20 mouse cellular contexts compared by ENCODE assay signal in genomic region chr7:128519316-128520050, GRCm38 (mm10). TPM values are rescaled to one million over a fixed set of nuclear protein-coding genes. Genes with fewer than 3 reads are reported as not detected.
A peak's percentile ranks its signal among the peaks of the same experiment; 100 is the strongest.
DNase-seq lines count a peak whose midpoint lies in the region; ATAC-seq and TF ChIP-seq lines count a peak whose summit lies in the region.
"Had no signal": no experiment of that assay in that cellular context is flagged by ENCODE, and none has a peak within 500 bp of the region (broad histone marks: within the 10 kb centered on the region; RNA-seq: fewer than 3 reads in every experiment).

No protein-coding gene starts in this region.

- H3K27ac ChIP-seq in heart, postnatal 0 days (ENCODE audit: low read depth), result no peak overlapping the region
- peak overlapping the region; percentile 54; the same call in 1 of the 2 replicates for H3K27ac ChIP-seq in limb, embryonic 12.5 days
- H3K27ac ChIP-seq in intestine, postnatal 0 days (ENCODE audit: low read depth, low read length), result no peak overlapping the region
- H3K27ac ChIP-seq: embryonic facial prominence, embryonic 15.5 days; hindbrain, embryonic 14.5 days; kidney, postnatal 0 days; macrophage had no signal

- 0 out of 2 replicates have a peak, but pooled peaks cover 3% of the 10 kb centered on the region for H3K4me1 ChIP-seq in heart, postnatal 0 days (ENCODE audit: control insufficient read depth, insufficient read depth)
- peaks cover 30% of the 10 kb centered on the region for H3K4me1 ChIP-seq in E14TG2a.4 (replicated peaks; ENCODE audit: low read depth, low read length)
- peaks cover 20% of the 10 kb centered on the region for H3K4me1 ChIP-seq in limb, embryonic 12.5 days (replicated peaks)
- no peaks in the 10 kb centered on the region for H3K4me1 ChIP-seq in intestine, postnatal 0 days (replicated peaks; ENCODE audit: control insufficient read depth, insufficient read depth, low read length)

- no peak for ATAC-seq in heart, postnatal 0 days (ENCODE audit: insufficient read depth, low read depth)
- no peak for ATAC-seq in limb, embryonic 12.5 days (ENCODE audit: insufficient number of reproducible peaks, insufficient read depth, low FRiP score, low TSS enrichment, low read depth)
- ATAC-seq in intestine, postnatal 0 days, result no peak
- ATAC-seq: CD4-positive, CD25-positive, alpha-beta regulatory T cell, adult 4 months; forebrain, embryonic 14.5 days; intestine, embryonic 16.5 days; liver, postnatal 0 days had no signal

- WGBS in heart, postnatal 0 days, result 45% methylated on average over 16 of the region's 16 CpGs
- WGBS in limb, embryonic 12.5 days, result 28% methylated on average over 16 of the region's 16 CpGs
- WGBS in intestine, postnatal 0 days, result 73% methylated on average over 16 of the region's 16 CpGs

- H3K9ac ChIP-seq in heart, postnatal 0 days (replicated peaks; ENCODE audit: low read depth, low read length), result no peak overlapping the region
- H3K9ac ChIP-seq in limb, embryonic 12.5 days (replicated peaks), result no peak overlapping the region
- H3K9ac ChIP-seq in intestine, postnatal 0 days (ENCODE audit: low read depth, low read length), result no peak overlapping the region
- H3K9ac ChIP-seq: embryonic facial prominence, embryonic 15.5 days; hindbrain, embryonic 14.5 days; liver, postnatal 0 days had no signal

- H3K4me3 ChIP-seq in heart, postnatal 0 days (ENCODE audit: low read depth, low read length), result no peak overlapping the region; the same call in 1 of the 2 replicates
- H3K4me3 ChIP-seq in E14TG2a.4 (replicated peaks; ENCODE audit: low read length), result peak overlapping the region; percentile 51
- no peak overlapping the region for H3K4me3 ChIP-seq in limb, embryonic 12.5 days (replicated peaks)
- H3K4me3 ChIP-seq in intestine, postnatal 0 days (ENCODE audit: low read depth, low read length), result no peak overlapping the region
- H3K4me3 ChIP-seq: embryonic facial prominence, embryonic 15.5 days had no signal

- TF ChIP-seq CTCF in heart, postnatal 0 days (IDR thresholded peaks at IDR 0.05; ENCODE audit: low read depth), result no peak
- TF ChIP-seq CTCF in E14TG2a.4 (conservative IDR thresholded peaks at IDR 0.05; ENCODE audit: low read length), result no peak
- TF ChIP-seq CTCF in intestine, postnatal 0 days (IDR thresholded peaks at IDR 0.05; ENCODE audit: low read depth), result no peak

- H3K9me3 ChIP-seq in heart, postnatal 0 days (replicated peaks; ENCODE audit: control insufficient read depth, low read length), result no peaks in the 10 kb centered on the region
- H3K9me3 ChIP-seq in E14TG2a.4 (ENCODE audit: low read length), result no peaks in the 10 kb centered on the region
- no peaks in the 10 kb centered on the region for H3K9me3 ChIP-seq in limb, embryonic 12.5 days
- H3K9me3 ChIP-seq in intestine, postnatal 0 days (ENCODE audit: control insufficient read depth), result no peaks in the 10 kb centered on the region
- H3K9me3 ChIP-seq: embryonic facial prominence, embryonic 15.5 days had no signal

- DNase-seq in heart, postnatal 0 days (ENCODE audit: low spot score), result no peak
- DNase-seq in heart, postnatal 14 days, result no peak
- peak; percentile 62 for DNase-seq in R1 (ENCODE audit: low read depth, low spot score)
- no peak for DNase-seq in thymus, postnatal 4 days
- DNase-seq: cerebellum, adult 11 months; cerebellum, postnatal 25 days; left cerebral cortex, postnatal 4 days; liver, postnatal 0 days; midbrain, embryonic 14.5 days; thymus, adult 2 months had no signal

- TF ChIP-seq EP300 in heart, postnatal 0 days (IDR thresholded peaks at IDR 0.05; ENCODE audit: low read depth), result no peak

- H3K36me3 ChIP-seq in heart, postnatal 0 days (replicated peaks; ENCODE audit: control insufficient read depth, insufficient read depth, low read length), result no peaks in the 10 kb centered on the region
- no peaks in the 10 kb centered on the region for H3K36me3 ChIP-seq in E14TG2a.4 (ENCODE audit: insufficient read depth, low read length)
- no peaks in the 10 kb centered on the region for H3K36me3 ChIP-seq in limb, embryonic 12.5 days
- no peaks in the 10 kb centered on the region for H3K36me3 ChIP-seq in intestine, postnatal 0 days (ENCODE audit: control insufficient read depth, insufficient read depth)
- H3K36me3 ChIP-seq: embryonic facial prominence, embryonic 15.5 days had no signal

- no peaks in the 10 kb centered on the region for H3K27me3 ChIP-seq in heart, postnatal 0 days (ENCODE audit: control insufficient read depth, insufficient read depth, low read length)
- peaks cover 34% of the 10 kb centered on the region for H3K27me3 ChIP-seq in E14TG2a.4 (ENCODE audit: insufficient read depth, low read length)
- no peaks in the 10 kb centered on the region for H3K27me3 ChIP-seq in limb, embryonic 12.5 days
- no peaks in the 10 kb centered on the region for H3K27me3 ChIP-seq in intestine, postnatal 0 days (replicated peaks; ENCODE audit: control insufficient read depth, insufficient read depth, low read length)
- H3K27me3 ChIP-seq: embryonic facial prominence, embryonic 15.5 days had no signal

- intact Hi-C loops in heart, postnatal 14 days (cut with DNase I), result loop anchor here (5.0 kb wide), 2 partner anchors 73 to 93 kb away; partner anchors contain the start of gene Inpp5f

- peak overlapping the region; percentile 47 for H3K4me2 ChIP-seq in heart, postnatal 0 days (ENCODE audit: low read depth, low read length)
- peak overlapping the region; percentile 35 for H3K4me2 ChIP-seq in limb, embryonic 12.5 days
- H3K4me2 ChIP-seq in intestine, postnatal 0 days (replicated peaks; ENCODE audit: low read depth), result no peak overlapping the region
- H3K4me2 ChIP-seq: embryonic facial prominence, embryonic 15.5 days; hindbrain, embryonic 14.5 days had no signal

RNA-seq across cellular contexts. Expression of gene Bag3, which starts 3.9 kb away (rescaled TPM):
- 60.3 and 75.3 TPM in 2 replicates for total RNA-seq in heart, postnatal 0 days (2014; rRNA removed; ENCODE audit: low replicate concordance)
- polyA plus RNA-seq in heart, postnatal 0 days (2015; fragmentation: Nextera tagmentation; extraction: Ambion mirVana), result 43.8 and 46.3 TPM in 2 replicates
- total RNA-seq in heart, postnatal 14 days (2021), result 100 to 1,000 TPM; 165 to 182 TPM
- 8.7 and 9.2 TPM in 2 replicates for polyA plus RNA-seq in limb, embryonic 12.5 days (2016; fragmentation: Nextera tagmentation; extraction: Ambion mirVana)
- 7.4 and 7.5 TPM in 2 replicates for polyA plus RNA-seq in intestine, postnatal 0 days (2015; fragmentation: Nextera tagmentation; extraction: Ambion mirVana)

RNA-seq across cellular contexts. Expression of gene Tial1, which starts 58.0 kb away (rescaled TPM):
- 27.4 and 59.5 TPM in 2 replicates for total RNA-seq in heart, postnatal 0 days (2014; rRNA removed; ENCODE audit: low replicate concordance)
- polyA plus RNA-seq in heart, postnatal 0 days (2015; fragmentation: Nextera tagmentation; extraction: Ambion mirVana), result 10.8 and 13.3 TPM in 2 replicates
- 10 to 100 TPM; 46.4 to 53.8 TPM for total RNA-seq in heart, postnatal 14 days (2021)
- polyA plus RNA-seq in limb, embryonic 12.5 days (2016; fragmentation: Nextera tagmentation; extraction: Ambion mirVana), result 35.5 and 36.0 TPM in 2 replicates
- 17.3 and 18.9 TPM in 2 replicates for polyA plus RNA-seq in intestine, postnatal 0 days (2015; fragmentation: Nextera tagmentation; extraction: Ambion mirVana)
